Mouse (Mus musculus) thymus, adult 2 months (tissue): ENCODE data around the gene Csmd2.

Experiments
- CTCF ChIP-seq: fragments of 200-500 bp; IDR thresholded peaks from 2 replicates; pipeline ENCODE4 v1.5.1; 2012; ENCODE audit warnings: mild to moderate bottlenecking, control low read depth, low read length, moderate library complexity, borderline replicate concordance; ENCODE audit not compliant: control insufficient read depth, poor library complexity, insufficient read depth; ENCODE audit errors: extremely low read depth
- POLR2A ChIP-seq: fragments of 200-500 bp; IDR thresholded peaks from 2 replicates; pipeline ENCODE4 v1.6.1; 2012; ENCODE audit warnings: mild to moderate bottlenecking, low read length, control low read depth, moderate library complexity; ENCODE audit not compliant: control insufficient read depth, poor library complexity, insufficient read depth; ENCODE audit errors: extremely low read depth

- TF ChIP-seq POLR2A (no peak), CTCF (no peak)
These were observed 34.5 kb upstream of the Csmd2 start for GRCm38 (mm10) chr4:127953006-127953710.
